ENCODE assay signal across 7 mouse cellular contexts in genomic region chr2:93772054-93772764, GRCm38 (mm10). TPM values are rescaled to one million over a fixed set of nuclear protein-coding genes. Genes with fewer than 3 reads are reported as not detected.
DNase-seq lines count a peak whose midpoint lies in the region; ATAC-seq and TF ChIP-seq lines count a peak whose summit lies in the region.

No protein-coding gene starts in this region.

- TF ChIP-seq CTCF in midbrain, postnatal 0 days (IDR thresholded peaks at IDR 0.05), result no peak
- no peak for TF ChIP-seq CTCF in stomach, postnatal 0 days (IDR thresholded peaks at IDR 0.05; ENCODE audit: low read depth)

- no peaks in the 10 kb centered on the region for H3K27me3 ChIP-seq in midbrain, embryonic 10.5 days (ENCODE audit: low read depth, poor library complexity, severe bottlenecking)
- H3K27me3 ChIP-seq in midbrain, postnatal 0 days (ENCODE audit: insufficient read depth, low read length), result no peaks in the 10 kb centered on the region
- H3K27me3 ChIP-seq in embryonic facial prominence, embryonic 12.5 days, result no peaks in the 10 kb centered on the region
- H3K27me3 ChIP-seq in stomach, postnatal 0 days (ENCODE audit: control insufficient read depth, insufficient read depth, low read length), result no peaks in the 10 kb centered on the region

- no peaks in the 10 kb centered on the region for H3K9me3 ChIP-seq in midbrain, embryonic 10.5 days (replicated peaks)
- H3K9me3 ChIP-seq in midbrain, postnatal 0 days (ENCODE audit: low read length), result no peaks in the 10 kb centered on the region
- no peaks in the 10 kb centered on the region for H3K9me3 ChIP-seq in embryonic facial prominence, embryonic 12.5 days
- no peaks in the 10 kb centered on the region for H3K9me3 ChIP-seq in stomach, postnatal 0 days (ENCODE audit: control insufficient read depth, low read length)

- H3K36me3 ChIP-seq in midbrain, embryonic 10.5 days, result peaks cover 10% of the 10 kb centered on the region; the same call in 1 of the 2 replicates
- 0 out of 2 replicates have a peak, but pooled peaks cover 3% of the 10 kb centered on the region for H3K36me3 ChIP-seq in midbrain, postnatal 0 days (ENCODE audit: insufficient read depth, low read length)
- no peaks in the 10 kb centered on the region for H3K36me3 ChIP-seq in embryonic facial prominence, embryonic 12.5 days
- peaks cover 4% of the 10 kb centered on the region for H3K36me3 ChIP-seq in stomach, postnatal 0 days (ENCODE audit: control insufficient read depth, insufficient read depth, low read length)

- peaks cover 47% of the 10 kb centered on the region for H3K4me1 ChIP-seq in midbrain, embryonic 10.5 days
- H3K4me1 ChIP-seq in midbrain, postnatal 0 days (ENCODE audit: insufficient read depth, low read length), result no peaks in the 10 kb centered on the region
- H3K4me1 ChIP-seq in embryonic facial prominence, embryonic 12.5 days, result peaks cover 63% of the 10 kb centered on the region
- H3K4me1 ChIP-seq in stomach, postnatal 0 days (replicated peaks; ENCODE audit: control insufficient read depth, insufficient read depth), result no peaks in the 10 kb centered on the region

- 45% methylated on average over 16 of the region's 16 CpGs for WGBS in midbrain, embryonic 10.5 days
- WGBS in midbrain, postnatal 0 days, result 49% methylated on average over 16 of the region's 16 CpGs
- WGBS in embryonic facial prominence, embryonic 12.5 days, result 21% methylated on average over 16 of the region's 16 CpGs
- 45% methylated on average over 16 of the region's 16 CpGs for WGBS in stomach, postnatal 0 days

- peak overlapping the region; percentile 35; the same call in 1 of the 2 replicates for H3K27ac ChIP-seq in midbrain, embryonic 10.5 days (replicated peaks)
- no peak overlapping the region for H3K27ac ChIP-seq in midbrain, postnatal 0 days (ENCODE audit: low read depth, low read length)
- peak overlapping the region; percentile 77 for H3K27ac ChIP-seq in embryonic facial prominence, embryonic 12.5 days
- no peak overlapping the region for H3K27ac ChIP-seq in stomach, postnatal 0 days (replicated peaks)

- H3K4me3 ChIP-seq in midbrain, embryonic 10.5 days, result no peak overlapping the region
- no peak overlapping the region for H3K4me3 ChIP-seq in midbrain, postnatal 0 days (ENCODE audit: low read depth, low read length)
- no peak overlapping the region for H3K4me3 ChIP-seq in embryonic facial prominence, embryonic 12.5 days
- H3K4me3 ChIP-seq in stomach, postnatal 0 days (ENCODE audit: low read depth, low read length), result no peak overlapping the region

- no peak overlapping the region for H3K9ac ChIP-seq in midbrain, postnatal 0 days (replicated peaks; ENCODE audit: low read length, poor library complexity, severe bottlenecking)
- H3K9ac ChIP-seq in embryonic facial prominence, embryonic 12.5 days, result no peak overlapping the region
- 0 out of 2 replicates have a peak overlapping the region, but pooled peaks have one; percentile 35 for H3K9ac ChIP-seq in stomach, postnatal 0 days (ENCODE audit: low read length)

- DNase-seq in midbrain, embryonic 10.5 days (ENCODE audit: low spot score), result no peak
- no peak for DNase-seq in midbrain, postnatal 0 days (ENCODE audit: low spot score)
- DNase-seq in kidney, postnatal 36 days, result peak; percentile 9 to 33
- DNase-seq in stomach, postnatal 0 days (ENCODE audit: low spot score), result peak; percentile 47
- no peak for DNase-seq in right cerebral cortex, adult 2 months (ENCODE audit: low spot score in 2 of 2)
- DNase-seq in layer of hippocampus, adult 9-11 months, result no peak

- ATAC-seq in midbrain, postnatal 0 days (ENCODE audit: low FRiP score), result no peak
- 0 out of 2 replicates have a peak, but pooled peaks have one; percentile 42 for ATAC-seq in embryonic facial prominence, embryonic 12.5 days (ENCODE audit: insufficient number of reproducible peaks, insufficient read depth, low FRiP score, low TSS enrichment)
- ATAC-seq in stomach, postnatal 0 days (ENCODE audit: low FRiP score, low TSS enrichment), result peak; percentile 76

- TF ChIP-seq EP300 in stomach, postnatal 0 days (optimal IDR thresholded peaks at IDR 0.05), result no peak

- no peak overlapping the region for H3K4me2 ChIP-seq in midbrain, postnatal 0 days (ENCODE audit: low read depth, low read length, poor library complexity, severe bottlenecking)
- H3K4me2 ChIP-seq in embryonic facial prominence, embryonic 12.5 days (replicated peaks), result peak overlapping the region; percentile 10; the same call in 1 of the 2 replicates
- H3K4me2 ChIP-seq in stomach, postnatal 0 days (replicated peaks; ENCODE audit: low read depth), result no peak overlapping the region

RNA-seq across cellular contexts. Expression of gene Ext2, which starts 50.2 kb away (rescaled TPM):
- polyA plus RNA-seq in midbrain, embryonic 10.5 days (2016; fragmentation: Nextera tagmentation; extraction: Ambion mirVana), result 72.3 and 78.2 TPM in 2 replicates
- total RNA-seq in midbrain, postnatal 0 days (2014; rRNA removed), result 42.7 and 57.2 TPM in 2 replicates
- 74.1 and 74.7 TPM in 2 replicates for polyA plus RNA-seq in midbrain, postnatal 0 days (2015; fragmentation: Nextera tagmentation; extraction: Ambion mirVana)
- polyA plus RNA-seq in embryonic facial prominence, embryonic 12.5 days (2016; fragmentation: Nextera tagmentation; extraction: Ambion mirVana), result 105 and 112 TPM in 2 replicates
- polyA plus RNA-seq in stomach, postnatal 0 days (2015; fragmentation: Nextera tagmentation; extraction: Ambion mirVana), result 51.0 and 51.2 TPM in 2 replicates

Comparison
In these comparisons a context has a peak if more than half of its experiments do, and no peak if none do; other contexts are left out.
1. H3K27ac ChIP-seq: peak in midbrain, embryonic 10.5 days (single experiment) and embryonic facial prominence, embryonic 12.5 days (single experiment); none in midbrain, postnatal 0 days (single experiment) and stomach, postnatal 0 days (single experiment).
2. DNase-seq: peak in kidney, postnatal 36 days (2 of 2) and stomach, postnatal 0 days (single experiment); none in midbrain, embryonic 10.5 days (single experiment), midbrain, postnatal 0 days (single experiment), right cerebral cortex, adult 2 months (0 of 2) and layer of hippocampus, adult 9-11 months (single experiment).